Mouse (Mus musculus) heart, adult 8-10 months (tissue): Measurements from ENCODE around the gene Dnmbp. TPM values are rescaled to one million over a fixed set of nuclear protein-coding genes. Genes with fewer than 3 reads are reported as not detected.

Experiments used
- DNase-seq: peaks from one replicate; pipeline ENCODE4 v3.0.0; 2022; ENCODE audit warnings: low spot score
- total RNA-seq, 4 experiments: library from RNA; stranded (reverse); gene quantifications; 2 replicates each; pipeline ENCODE4 v1.2.4; 2022

The Dnmbp gene
- total RNA-seq, 4 experiments from 2014 or later: 8.9 to 10.3 (median 9.2) TPM

DNA sequence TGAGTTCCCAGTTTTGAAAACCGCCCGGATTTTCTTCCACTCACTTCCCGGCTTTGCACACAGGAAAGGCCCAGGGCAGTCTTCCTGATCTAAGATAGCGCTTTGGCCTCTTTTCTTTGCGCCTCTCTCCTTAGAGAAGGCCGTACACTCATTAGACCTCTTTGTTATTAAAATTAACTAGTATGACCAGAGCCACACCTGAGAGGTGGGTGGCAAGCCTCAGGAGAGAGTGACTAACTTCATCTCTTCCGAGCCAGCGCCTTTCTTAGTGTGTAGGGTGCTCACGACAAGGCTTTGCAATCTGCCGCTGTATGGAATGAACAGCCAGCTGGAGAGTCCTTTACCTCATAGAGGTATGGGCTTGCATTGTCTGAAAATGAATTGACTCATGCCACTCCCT lies 136.1 kb downstream of the Dnmbp start:
- DNase-seq: no peak

DNA sequence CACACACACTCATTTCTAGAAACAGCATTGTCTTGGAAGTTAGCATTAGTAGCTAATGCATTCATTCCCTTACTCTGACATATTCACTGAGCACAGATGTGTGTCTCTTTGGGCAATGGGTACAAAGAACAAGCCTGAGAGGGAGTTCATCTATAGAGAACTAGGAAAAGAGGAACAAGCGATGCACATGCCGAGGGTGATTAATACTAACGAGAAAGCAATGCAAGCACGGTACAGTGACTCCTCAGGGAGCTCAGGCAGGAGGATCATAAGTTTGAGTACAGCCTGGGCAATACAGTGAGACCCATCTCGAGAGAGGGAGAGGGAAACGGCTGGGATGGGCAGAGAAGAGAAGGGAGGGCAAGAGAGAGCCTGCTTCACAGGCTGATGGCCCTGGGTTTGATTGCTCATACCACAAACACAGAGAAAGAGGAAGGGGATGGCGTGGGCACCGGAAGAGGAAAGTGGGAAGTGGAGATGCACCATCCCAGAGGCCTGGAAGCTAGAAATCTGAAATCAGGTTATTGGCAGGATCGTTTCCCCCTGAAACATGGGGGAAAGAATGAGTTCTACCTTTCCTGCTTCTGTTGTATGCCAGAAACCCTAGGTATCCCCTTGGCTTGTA lies 138.5 kb downstream of the Dnmbp start:
- DNase-seq: no peak

DNA sequence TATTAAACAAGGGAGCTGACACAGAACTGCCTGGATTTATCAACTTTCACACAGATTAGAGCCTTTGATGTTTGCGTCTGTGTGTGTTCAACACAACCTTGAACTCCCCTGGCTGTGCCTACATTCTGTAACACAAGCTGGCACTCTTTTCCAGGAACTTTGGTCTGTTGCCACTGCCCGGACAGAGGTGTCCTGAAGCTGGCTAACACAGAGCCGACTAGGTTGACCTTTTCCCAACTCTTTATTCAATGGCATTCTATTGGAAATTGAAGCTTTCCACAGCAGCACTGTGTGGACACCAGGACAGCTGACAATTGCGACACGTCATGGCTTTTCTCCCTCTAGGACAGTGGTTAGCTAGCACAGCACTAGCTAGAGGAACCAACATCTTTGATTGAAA lies 142.8 kb downstream of the Dnmbp start:
- no peak for DNase-seq

Other genes starting within 250 kb of the Dnmbp start
- gene Cutc, start 187.2 kb downstream of the Dnmbp start, total RNA-seq: 10 to 100 TPM; 13.9 to 15.8 (median 14.6) TPM
- gene Cox15, start 187.2 kb downstream of the Dnmbp start, total RNA-seq: 10 to 100 TPM; 23.7 to 26.4 (median 25.1) TPM
- gene Abcc2, start 158.0 kb downstream of the Dnmbp start, total RNA-seq: not detected
- gene Cpn1, start 46.4 kb upstream of the Dnmbp start, total RNA-seq: under 1 TPM in 3 of 4 experiments, not detected in 1; 0.19 to 0.22 (median 0.19) TPM
- gene Cyp2c23, start 89.0 kb upstream of the Dnmbp start, total RNA-seq: not detected
- gene Erlin1, start 129.6 kb upstream of the Dnmbp start, total RNA-seq: 10 to 100 TPM in 1 of 4 experiments, 1 to 10 TPM in 3; 6.7 to 11.7 (median 7.7) TPM
- 10 to 100 TPM; 27.2 to 33.0 (median 29.3) TPM for gene Chuk, start 167.3 kb upstream of the Dnmbp start, total RNA-seq
- 10 to 100 TPM in 1 of 4 experiments, 1 to 10 TPM in 3; 7.3 to 10.3 (median 9.0) TPM for gene Cwf19l1, start 195.7 kb upstream of the Dnmbp start, total RNA-seq
- 10 to 100 TPM; 14.1 to 21.6 (median 18.3) TPM for gene Bloc1s2, start 206.3 kb upstream of the Dnmbp start, total RNA-seq